Mouse (Mus musculus): ENCODE data around the gene Fig4. TPM values are rescaled to one million over a fixed set of nuclear protein-coding genes. Genes with fewer than 3 reads are reported as not detected.

The Fig4 gene
- 8.2 and 8.7 TPM in 2 replicates for polyA plus RNA-seq (2015; fragmentation: Nextera tagmentation; extraction: Ambion mirVana)

GRCm38 (mm10) chr10:41302689-41303431, at the start of gene Fig4:
TSS of gene Fig4 (minus strand) at chr10:41303260.

GRCm38 (mm10) chr10:41303639-41304444, 782 bp upstream of the Fig4 start, which contains the start of gene Ak9:
TSS of gene Ak9 (plus strand) at chr10:41303980.

Other genes with a start within 250 kb of the Fig4 start
- gene Gpr6, start 231.0 kb downstream of the Fig4 start, polyA plus RNA-seq (2015; fragmentation: Nextera tagmentation; extraction: Ambion mirVana), result not detected in 2 replicates
- gene Ak9, start 720 bp upstream of the Fig4 start, polyA plus RNA-seq (2015; fragmentation: Nextera tagmentation; extraction: Ambion mirVana), result not detected in 2 replicates
- gene Zbtb24, start 147.1 kb upstream of the Fig4 start, polyA plus RNA-seq (2015; fragmentation: Nextera tagmentation; extraction: Ambion mirVana), result 6.6 and 7.2 TPM in 2 replicates
- gene Mical1, start 173.1 kb upstream of the Fig4 start, polyA plus RNA-seq (2015; fragmentation: Nextera tagmentation; extraction: Ambion mirVana), result 14.9 and 16.0 TPM in 2 replicates
- gene Smpd2, start 187.1 kb upstream of the Fig4 start, polyA plus RNA-seq (2015; fragmentation: Nextera tagmentation; extraction: Ambion mirVana), result 25.6 and 27.6 TPM in 2 replicates
- 0.37 and 0.63 TPM in 2 replicates for gene Ppil6, start 187.2 kb upstream of the Fig4 start, polyA plus RNA-seq (2015; fragmentation: Nextera tagmentation; extraction: Ambion mirVana)
- 170 and 184 TPM in 2 replicates for gene Cd164, start 216.2 kb upstream of the Fig4 start, polyA plus RNA-seq (2015; fragmentation: Nextera tagmentation; extraction: Ambion mirVana)